8 mouse cellular contexts compared by ENCODE assay signal in genomic region chr9:57640384-57640783, GRCm38 (mm10). TPM values are rescaled to one million over a fixed set of nuclear protein-coding genes. Genes with fewer than 3 reads are reported as not detected.
DNase-seq lines count a peak whose midpoint lies in the region; ATAC-seq and TF ChIP-seq lines count a peak whose summit lies in the region.

No protein-coding gene starts in this region.

- H3K36me3 ChIP-seq in intestine, embryonic 14.5 days (ENCODE audit: control insufficient read depth, insufficient read depth, low read length) = peaks cover 10% of the 10 kb centered on the region
- peaks cover 4% of the 10 kb centered on the region for H3K36me3 ChIP-seq in liver, postnatal 0 days (replicated peaks; ENCODE audit: insufficient read depth, low read length)
- H3K36me3 ChIP-seq in neural tube, embryonic 14.5 days (ENCODE audit: control insufficient read depth, insufficient read depth, low read length) = no peaks in the 10 kb centered on the region

- no peaks in the 10 kb centered on the region for H3K9me3 ChIP-seq in intestine, embryonic 14.5 days (ENCODE audit: control insufficient read depth, low read length)
- H3K9me3 ChIP-seq in liver, postnatal 0 days (ENCODE audit: low read length) = no peaks in the 10 kb centered on the region
- H3K9me3 ChIP-seq in neural tube, embryonic 14.5 days (ENCODE audit: control insufficient read depth, low read length) = no peaks in the 10 kb centered on the region

- H3K9ac ChIP-seq in intestine, embryonic 14.5 days (ENCODE audit: low read length) = peak overlapping the region; percentile 29
- peak overlapping the region; percentile 54 for H3K9ac ChIP-seq in liver, postnatal 0 days (replicated peaks)
- peak overlapping the region; percentile 28; the same call in 1 of the 2 replicates for H3K9ac ChIP-seq in neural tube, embryonic 14.5 days (replicated peaks; ENCODE audit: low read depth, low read length)

- peak overlapping the region; percentile 46 for H3K4me2 ChIP-seq in intestine, embryonic 14.5 days (ENCODE audit: low read length)
- H3K4me2 ChIP-seq in liver, postnatal 0 days (ENCODE audit: low read depth, low read length) = peak overlapping the region; percentile 69
- peak overlapping the region; percentile 30; the same call in 1 of the 2 replicates for H3K4me2 ChIP-seq in neural tube, embryonic 14.5 days (ENCODE audit: low read depth, low read length)

- H3K4me1 ChIP-seq in bone marrow, adult 2 months (ENCODE audit: control insufficient read depth, insufficient read depth, low read length) = peaks cover 29% of the 10 kb centered on the region
- peaks cover 65% of the 10 kb centered on the region for H3K4me1 ChIP-seq in intestine, embryonic 14.5 days (replicated peaks; ENCODE audit: control insufficient read depth, insufficient read depth, low read length)
- H3K4me1 ChIP-seq in liver, postnatal 0 days (ENCODE audit: insufficient read depth) = peaks cover 80% of the 10 kb centered on the region
- H3K4me1 ChIP-seq in neural tube, embryonic 14.5 days (ENCODE audit: control insufficient read depth, insufficient read depth, low read length) = peaks cover 67% of the 10 kb centered on the region

- peak; percentile 83; the same call in 1 of the 2 replicates for TF ChIP-seq POLR2A in bone marrow, adult 2 months (IDR thresholded peaks at IDR 0.05; ENCODE audit: borderline replicate concordance, control insufficient read depth, low read depth, low read length)

- under 1% methylated on average over 15 of the region's 15 CpGs for WGBS in bone marrow, adult 2 months
- 4% methylated on average over 15 of the region's 15 CpGs for WGBS in intestine, embryonic 14.5 days
- WGBS in liver, postnatal 0 days (ENCODE audit: insufficient replicate concordance) = 10% methylated on average over 15 of the region's 15 CpGs
- 24% methylated on average over 15 of the region's 15 CpGs for whole genome bisulfite sequencing in neural tube, embryonic 14.5 days

- H3K4me3 ChIP-seq in bone marrow, adult 2 months (replicated peaks; ENCODE audit: control insufficient read depth, low read depth, low read length) = peak overlapping the region; percentile 24
- peak overlapping the region; percentile 25; the same call in 1 of the 2 replicates for H3K4me3 ChIP-seq in intestine, embryonic 14.5 days (ENCODE audit: low read depth, low read length)
- H3K4me3 ChIP-seq in liver, postnatal 0 days (ENCODE audit: low read depth, low read length) = peak overlapping the region; percentile 13
- no peak overlapping the region for H3K4me3 ChIP-seq in neural tube, embryonic 14.5 days (ENCODE audit: low read depth, low read length)

- TF ChIP-seq EP300 in liver, postnatal 0 days (IDR thresholded peaks at IDR 0.05; ENCODE audit: low read depth) = peak; percentile 10; the same call in 1 of the 2 replicates

- no peak for TF ChIP-seq CTCF in bone marrow, adult 2 months (IDR thresholded peaks at IDR 0.05; ENCODE audit: control insufficient read depth, insufficient read depth, low read length)
- TF ChIP-seq CTCF in liver, postnatal 0 days (IDR thresholded peaks at IDR 0.05; ENCODE audit: low read depth) = no peak

- H3K27me3 ChIP-seq in intestine, embryonic 14.5 days (replicated peaks; ENCODE audit: control insufficient read depth, insufficient read depth, low read length) = no peaks in the 10 kb centered on the region
- H3K27me3 ChIP-seq in liver, postnatal 0 days (ENCODE audit: insufficient read depth, low read length) = no peaks in the 10 kb centered on the region
- H3K27me3 ChIP-seq in neural tube, embryonic 14.5 days (ENCODE audit: control insufficient read depth, insufficient read depth, low read length) = no peaks in the 10 kb centered on the region; the same call in 1 of the 2 replicates

- H3K27ac ChIP-seq in bone marrow, adult 2 months (ENCODE audit: control insufficient read depth, insufficient read depth, low read depth, low read length, poor library complexity) = peak overlapping the region; percentile 92
- H3K27ac ChIP-seq in intestine, embryonic 14.5 days (ENCODE audit: low read depth) = peak overlapping the region; percentile 81
- H3K27ac ChIP-seq in liver, postnatal 0 days (ENCODE audit: low read depth) = peak overlapping the region; percentile 88
- no peak overlapping the region for H3K27ac ChIP-seq in neural tube, embryonic 14.5 days (ENCODE audit: low read depth, low read length)

- ATAC-seq in intestine, embryonic 14.5 days (replicated peaks; ENCODE audit: low FRiP score, low TSS enrichment, low read depth) = peak; percentile 28
- ATAC-seq in liver, postnatal 0 days = peak; percentile 44
- no peak for ATAC-seq in neural tube, embryonic 14.5 days (ENCODE audit: low read depth)

- peak; percentile 25 for DNase-seq in embryo, embryonic 10 days (ENCODE audit: low spot score)
- DNase-seq in embryo, embryonic 10.5 days (ENCODE audit: low spot score) = no peak
- DNase-seq in gastrocnemius, postnatal 25 days = peak; percentile 74
- peak; percentile 75 for DNase-seq in intestine, embryonic 14.5 days (ENCODE audit: low spot score)
- peak; percentile 85 for DNase-seq in liver, postnatal 0 days
- no peak for DNase-seq in cerebellum, adult 18-20 months

RNA-seq across cellular contexts. Expression of gene Csk, which starts 13.0 kb away (rescaled TPM):
- polyA plus RNA-seq in bone marrow, adult 2 months (2011; ENCODE audit: insufficient read depth, insufficient read length, low replicate concordance, missing spikeins) = 45.4 and 99.8 TPM in 2 replicates
- total RNA-seq in gastrocnemius, postnatal 25 days (2021) = 10 to 100 TPM in 1 of 2 experiments, 1 to 10 TPM in 1; 8.4 to 13.0 TPM
- 28.0 and 31.4 TPM in 2 replicates for polyA plus RNA-seq in intestine, embryonic 14.5 days (2014; fragmentation: Nextera tagmentation; extraction: Ambion mirVana)
- polyA plus RNA-seq in liver, postnatal 0 days (2015; fragmentation: Nextera tagmentation; extraction: Ambion mirVana) = 13.6 and 15.5 TPM in 2 replicates
- 33.4 and 46.2 TPM in 2 replicates for polyA plus RNA-seq in neural tube, embryonic 14.5 days (2014; fragmentation: Nextera tagmentation; extraction: Ambion mirVana)

RNA-seq across cellular contexts. Expression of gene Lman1l, which starts 19.8 kb away (rescaled TPM):
- polyA plus RNA-seq in bone marrow, adult 2 months (2011; ENCODE audit: insufficient read depth, insufficient read length, low replicate concordance, missing spikeins) = 0.65 TPM in 1 of 2 replicates, not detected in the other
- not detected for total RNA-seq in gastrocnemius, postnatal 25 days (2021)
- not detected in 2 replicates for polyA plus RNA-seq in intestine, embryonic 14.5 days (2014; fragmentation: Nextera tagmentation; extraction: Ambion mirVana)
- polyA plus RNA-seq in liver, postnatal 0 days (2015; fragmentation: Nextera tagmentation; extraction: Ambion mirVana) = not detected in 2 replicates
- polyA plus RNA-seq in neural tube, embryonic 14.5 days (2014; fragmentation: Nextera tagmentation; extraction: Ambion mirVana) = not detected in 2 replicates

RNA-seq across cellular contexts. Expression of gene Cplx3, which starts 34.3 kb away (rescaled TPM):
- polyA plus RNA-seq in bone marrow, adult 2 months (2011; ENCODE audit: insufficient read depth, insufficient read length, low replicate concordance, missing spikeins) = not detected in 2 replicates
- not detected for total RNA-seq in gastrocnemius, postnatal 25 days (2021)
- polyA plus RNA-seq in intestine, embryonic 14.5 days (2014; fragmentation: Nextera tagmentation; extraction: Ambion mirVana) = not detected in 2 replicates
- polyA plus RNA-seq in liver, postnatal 0 days (2015; fragmentation: Nextera tagmentation; extraction: Ambion mirVana) = not detected in 2 replicates
- 0.13 TPM in 1 of 2 replicates, not detected in the other for polyA plus RNA-seq in neural tube, embryonic 14.5 days (2014; fragmentation: Nextera tagmentation; extraction: Ambion mirVana)

RNA-seq across cellular contexts. Expression of gene Cyp1a2, which starts 43.1 kb away (rescaled TPM):
- 1.5 and 9.3 TPM in 2 replicates for polyA plus RNA-seq in bone marrow, adult 2 months (2011; ENCODE audit: insufficient read depth, insufficient read length, low replicate concordance, missing spikeins)
- total RNA-seq in gastrocnemius, postnatal 25 days (2021) = not detected
- polyA plus RNA-seq in intestine, embryonic 14.5 days (2014; fragmentation: Nextera tagmentation; extraction: Ambion mirVana) = not detected in 2 replicates
- 19.9 and 30.7 TPM in 2 replicates for polyA plus RNA-seq in liver, postnatal 0 days (2015; fragmentation: Nextera tagmentation; extraction: Ambion mirVana)
- polyA plus RNA-seq in neural tube, embryonic 14.5 days (2014; fragmentation: Nextera tagmentation; extraction: Ambion mirVana) = not detected in 2 replicates

RNA-seq across cellular contexts. Expression of gene Cyp1a1, which starts 47.3 kb away (rescaled TPM):
- polyA plus RNA-seq in bone marrow, adult 2 months (2011; ENCODE audit: insufficient read depth, insufficient read length, low replicate concordance, missing spikeins) = not detected in 2 replicates
- total RNA-seq in gastrocnemius, postnatal 25 days (2021) = under 1 TPM; 0.21 to 0.31 TPM
- not detected in 2 replicates for polyA plus RNA-seq in intestine, embryonic 14.5 days (2014; fragmentation: Nextera tagmentation; extraction: Ambion mirVana)
- 2.2 and 4.3 TPM in 2 replicates for polyA plus RNA-seq in liver, postnatal 0 days (2015; fragmentation: Nextera tagmentation; extraction: Ambion mirVana)
- polyA plus RNA-seq in neural tube, embryonic 14.5 days (2014; fragmentation: Nextera tagmentation; extraction: Ambion mirVana) = 0.09 and 0.13 TPM in 2 replicates

Comparison
In these comparisons a context has a peak if more than half of its experiments do, and no peak if none do; other contexts are left out.
1. DNase-seq: peak in embryo, embryonic 10 days (single experiment), gastrocnemius, postnatal 25 days (single experiment), intestine, embryonic 14.5 days (single experiment) and liver, postnatal 0 days (single experiment); none in embryo, embryonic 10.5 days (single experiment) and cerebellum, adult 18-20 months (0 of 2).
2. Peak in every context shown above with its lines, with median percentiles within 50 percentile points of each other: H3K4me2 ChIP-seq and H3K9ac ChIP-seq.